Mouse (Mus musculus): ENCODE measurements at regions not wholly inside any gene's neighbourhood (a gene's known extent, or its start where the extent isn't known, plus 50 kb on each side); places are given as distances from the start of the nearest gene placed in this dataset.

GRCm38 (mm10) chr2:64461636-64462035 lies 363.8 kb upstream of the Fign start:
- no peak for TF ChIP-seq CTCF (IDR thresholded peaks at IDR 0.05; ENCODE audit: extremely low read depth, insufficient read depth, low read length)
- TF ChIP-seq POLR2A (IDR thresholded peaks at IDR 0.05; ENCODE audit: extremely low read depth, insufficient read depth, low read length): no peak

All from cortical plate, adult 2 months (tissue).